Mouse (Mus musculus) spleen, adult 2 months (tissue): ENCODE measurements around the gene Col4a6.

Experiments used
- CTCF ChIP-seq: fragments of 200-500 bp; IDR thresholded peaks from 2 replicates; pipeline ENCODE4 v1.5.1; 2011; ENCODE audit warnings: mild to moderate bottlenecking, inconsistent platforms; ENCODE audit not compliant: insufficient read depth, insufficient read length, insufficient replicate concordance; ENCODE audit errors: extremely low read depth
- POLR2A ChIP-seq: fragments of 200-500 bp; IDR thresholded peaks from 2 replicates; pipeline ENCODE4 v1.6.1; 2011; ENCODE audit warnings: low read depth, low read length, inconsistent platforms

- TF ChIP-seq POLR2A (no peak), CTCF (no peak)
These were observed 34.5 kb downstream of the Col4a6 start for GRCm38 (mm10) chrX:141439423-141439822.
